Mouse (Mus musculus): ENCODE data around the gene Sel1l.

Sel1l gene

GRCm38 (mm10) chr12:91807761-91808160, 41.2 kb downstream of the Sel1l start:
- no peaks in the 10 kb centered on the region for H3K27me3 ChIP-seq (ENCODE audit: insufficient read depth, low read length)
- no peak for TF ChIP-seq CTCF (conservative IDR thresholded peaks at IDR 0.05; ENCODE audit: low read length)
- TF ChIP-seq POU5F1 (IDR thresholded peaks at IDR 0.05; ENCODE audit: borderline replicate concordance, low read length) = no peak
- TF ChIP-seq NANOG (IDR thresholded peaks at IDR 0.05; ENCODE audit: borderline replicate concordance, low read length) = no peak
- no peak overlapping the region for H3K4me3 ChIP-seq (replicated peaks; ENCODE audit: low read length)
- peaks cover 46% of the 10 kb centered on the region for H3K36me3 ChIP-seq (ENCODE audit: insufficient read depth, low read length)
- H3K4me1 ChIP-seq (replicated peaks; ENCODE audit: low read depth, low read length) = peaks cover 3% of the 10 kb centered on the region; the same call in 1 of the 2 replicates
- no peaks in the 10 kb centered on the region for H3K9me3 ChIP-seq (ENCODE audit: low read length)

- Histone ChIP-seq H3K4me3 (replicated peaks; ENCODE audit: low read length) (no peak overlapping the region), H3K36me3 (ENCODE audit: insufficient read depth, low read length) (peaks cover 39% of the 10 kb centered on the region), H3K4me1 (replicated peaks; ENCODE audit: low read depth, low read length) (peaks cover 3% of the 10 kb centered on the region; the same call in 1 of the 2 replicates), H3K27me3 (ENCODE audit: insufficient read depth, low read length) (no peaks in the 10 kb centered on the region), H3K9me3 (ENCODE audit: low read length) (no peaks in the 10 kb centered on the region)
- TF ChIP-seq POU5F1 (IDR thresholded peaks at IDR 0.05; ENCODE audit: borderline replicate concordance, low read length) = no peak
- no peak for TF ChIP-seq NANOG (IDR thresholded peaks at IDR 0.05; ENCODE audit: borderline replicate concordance, low read length)
These were observed 41.9 kb downstream of the Sel1l start for GRCm38 (mm10) chr12:91807095-91807494.

DNA sequence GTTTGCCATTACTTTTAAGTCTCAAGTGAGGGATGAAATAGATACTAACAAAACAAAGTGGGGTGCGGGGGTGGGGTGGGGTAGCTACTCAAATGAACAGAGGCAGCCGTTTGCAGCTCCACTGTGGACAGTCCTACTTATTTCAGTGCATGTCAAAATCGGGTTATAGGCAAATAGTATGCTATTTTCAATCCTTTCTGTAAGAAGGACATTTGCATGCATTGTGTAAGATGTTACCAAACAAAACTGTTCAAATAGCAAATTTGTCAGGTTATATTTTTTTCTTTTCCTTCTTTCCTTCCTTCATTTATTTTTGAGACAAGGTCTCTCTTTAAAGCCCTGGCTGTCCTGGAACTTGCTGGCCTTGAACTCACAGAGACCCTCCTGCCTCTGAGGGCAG, 44.7 kb downstream of the Sel1l start:
- no peaks in the 10 kb centered on the region for H3K27me3 ChIP-seq (ENCODE audit: insufficient read depth, low read length)
- TF ChIP-seq CTCF (conservative IDR thresholded peaks at IDR 0.05; ENCODE audit: low read length) (no peak), NANOG (IDR thresholded peaks at IDR 0.05; ENCODE audit: borderline replicate concordance, low read length) (no peak), POU5F1 (IDR thresholded peaks at IDR 0.05; ENCODE audit: borderline replicate concordance, low read length) (no peak)
- H3K9me3 ChIP-seq (ENCODE audit: low read length) = no peaks in the 10 kb centered on the region
- H3K36me3 ChIP-seq (ENCODE audit: insufficient read depth, low read length) = peaks cover 11% of the 10 kb centered on the region
- peaks cover 4% of the 10 kb centered on the region for H3K4me1 ChIP-seq (replicated peaks; ENCODE audit: low read depth, low read length)
- H3K4me3 ChIP-seq (replicated peaks; ENCODE audit: low read length) = no peak overlapping the region

DNA sequence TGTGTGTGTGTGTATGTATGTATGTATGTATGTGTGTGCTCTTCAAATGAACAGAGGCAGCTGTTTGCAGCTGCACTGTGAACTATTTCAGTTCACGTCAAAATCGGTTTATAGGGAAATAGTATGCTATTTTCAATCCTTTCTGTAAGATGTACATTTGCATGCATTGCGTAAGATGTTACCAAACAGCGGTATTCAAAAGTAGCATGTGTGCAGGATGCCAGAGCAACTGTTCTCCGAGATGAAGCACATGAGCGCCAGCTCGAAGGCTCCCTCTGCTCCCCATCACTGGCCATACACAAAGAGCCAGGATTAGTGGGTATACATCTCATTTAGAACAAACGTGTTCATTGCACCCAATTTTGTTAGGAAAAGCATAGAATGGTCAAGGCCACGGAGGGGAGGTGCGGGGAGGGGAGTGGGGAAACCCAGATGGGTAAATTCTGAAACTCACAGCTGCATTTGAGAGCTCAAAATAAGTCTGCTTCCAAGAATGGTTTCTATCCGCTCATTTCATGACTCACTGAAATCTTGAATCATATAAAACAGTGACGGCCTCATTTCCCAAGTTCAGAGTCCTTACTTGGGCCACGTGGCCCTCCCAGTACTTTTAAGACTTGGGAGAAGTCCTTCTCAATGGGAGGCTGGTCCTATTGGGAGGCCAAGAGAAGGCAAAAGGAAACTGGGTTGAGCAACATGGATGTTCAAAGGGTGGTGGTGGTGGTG, 45.6 kb downstream of the Sel1l start:
- Histone ChIP-seq H3K4me1 (replicated peaks; ENCODE audit: low read depth, low read length) (peaks cover 4% of the 10 kb centered on the region), H3K36me3 (ENCODE audit: insufficient read depth, low read length) (peaks cover 2% of the 10 kb centered on the region), H3K4me3 (replicated peaks; ENCODE audit: low read length) (no peak overlapping the region), H3K9me3 (ENCODE audit: low read length) (peaks cover 4% of the 10 kb centered on the region; the same call in 1 of the 2 replicates), H3K27me3 (ENCODE audit: insufficient read depth, low read length) (no peaks in the 10 kb centered on the region)
- TF ChIP-seq NANOG (IDR thresholded peaks at IDR 0.05; ENCODE audit: borderline replicate concordance, low read length) (no peak), POU5F1 (IDR thresholded peaks at IDR 0.05; ENCODE audit: borderline replicate concordance, low read length) (no peak), CTCF (conservative IDR thresholded peaks at IDR 0.05; ENCODE audit: low read length) (no peak)

DNA sequence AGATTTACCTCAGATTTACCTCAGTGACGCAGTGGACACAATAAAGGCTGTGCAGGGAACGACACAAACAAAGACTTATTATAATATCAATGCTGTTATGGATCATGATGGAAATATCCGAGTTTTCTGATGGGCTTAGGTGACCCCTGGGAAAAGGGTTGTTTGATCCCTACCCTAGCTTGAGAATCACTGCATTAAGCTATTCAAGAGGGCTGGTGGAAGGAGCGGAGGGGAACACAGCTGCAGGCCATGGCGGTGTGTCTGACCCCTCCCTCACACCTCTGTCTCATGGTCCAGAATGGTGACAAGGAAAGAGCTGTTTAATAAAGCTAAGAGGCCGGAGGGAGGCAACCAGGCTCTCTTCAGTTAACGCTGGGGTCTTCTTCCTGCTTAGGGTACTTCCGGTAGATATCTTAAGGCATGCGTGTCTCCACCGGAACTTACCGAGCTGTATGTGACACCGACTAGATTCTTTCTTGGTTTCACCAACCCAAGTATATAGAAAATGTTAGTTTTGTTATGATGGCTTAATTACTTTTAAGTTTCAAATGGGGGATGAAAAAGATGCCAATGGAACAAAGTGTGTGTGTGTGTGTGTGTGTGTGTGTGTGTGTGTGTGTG, 46.3 kb downstream of the Sel1l start:
- Histone ChIP-seq H3K4me3 (replicated peaks; ENCODE audit: low read length) (no peak overlapping the region), H3K27me3 (ENCODE audit: insufficient read depth, low read length) (no peaks in the 10 kb centered on the region), H3K36me3 (ENCODE audit: insufficient read depth, low read length) (no peaks in the 10 kb centered on the region), H3K4me1 (replicated peaks; ENCODE audit: low read depth, low read length) (peaks cover 4% of the 10 kb centered on the region), H3K9me3 (ENCODE audit: low read length) (peaks cover 4% of the 10 kb centered on the region; the same call in 1 of the 2 replicates)
- TF ChIP-seq NANOG (IDR thresholded peaks at IDR 0.05; ENCODE audit: borderline replicate concordance, low read length) = no peak
- TF ChIP-seq CTCF (conservative IDR thresholded peaks at IDR 0.05; ENCODE audit: low read length) = no peak
- no peak for TF ChIP-seq POU5F1 (IDR thresholded peaks at IDR 0.05; ENCODE audit: borderline replicate concordance, low read length)

- TF ChIP-seq NANOG (IDR thresholded peaks at IDR 0.05; ENCODE audit: borderline replicate concordance, low read length) = no peak
- TF ChIP-seq POU5F1 (IDR thresholded peaks at IDR 0.05; ENCODE audit: borderline replicate concordance, low read length) = no peak
- no peak for TF ChIP-seq CTCF (conservative IDR thresholded peaks at IDR 0.05; ENCODE audit: low read length)
- H3K27me3 ChIP-seq (ENCODE audit: insufficient read depth, low read length) = no peaks in the 10 kb centered on the region
- no peak overlapping the region for H3K4me3 ChIP-seq (replicated peaks; ENCODE audit: low read length)
- no peaks in the 10 kb centered on the region for H3K36me3 ChIP-seq (ENCODE audit: insufficient read depth, low read length)
- peaks cover 7% of the 10 kb centered on the region for H3K4me1 ChIP-seq (replicated peaks; ENCODE audit: low read depth, low read length)
- peaks cover 4% of the 10 kb centered on the region; the same call in 1 of the 2 replicates for H3K9me3 ChIP-seq (ENCODE audit: low read length)
These were observed 48.0 kb downstream of the Sel1l start for GRCm38 (mm10) chr12:91800861-91801385.

DNA sequence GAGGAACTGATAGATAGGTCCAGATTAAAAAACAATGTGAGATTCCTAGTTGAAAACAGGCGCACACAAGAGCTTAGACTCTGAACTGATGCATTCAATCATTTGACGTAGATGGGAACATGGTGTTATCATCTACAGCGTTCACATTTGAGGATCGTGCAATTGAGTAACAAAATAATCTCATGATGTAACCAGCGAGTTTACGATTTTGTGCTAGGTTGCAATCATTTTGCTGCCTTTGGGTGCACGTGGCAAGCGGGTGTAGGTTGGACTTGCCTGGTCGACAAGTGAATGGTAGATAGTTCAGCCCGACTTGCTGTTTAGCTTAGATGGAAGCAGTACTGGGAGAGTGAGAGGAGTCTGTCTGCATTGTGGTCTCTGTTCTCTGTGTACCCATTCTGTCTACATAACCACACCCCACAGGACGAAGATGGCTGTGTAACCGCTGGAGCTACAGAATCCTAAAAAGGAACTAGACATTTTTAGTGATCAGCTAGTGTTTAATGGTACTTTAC, 49.1 kb downstream of the Sel1l start:
- TF ChIP-seq POU5F1 (IDR thresholded peaks at IDR 0.05; ENCODE audit: borderline replicate concordance, low read length) (no peak), CTCF (conservative IDR thresholded peaks at IDR 0.05; ENCODE audit: low read length) (no peak), NANOG (IDR thresholded peaks at IDR 0.05; ENCODE audit: borderline replicate concordance, low read length) (no peak)
- Histone ChIP-seq H3K36me3 (ENCODE audit: insufficient read depth, low read length) (no peaks in the 10 kb centered on the region), H3K9me3 (ENCODE audit: low read length) (peaks cover 4% of the 10 kb centered on the region; the same call in 1 of the 2 replicates), H3K27me3 (ENCODE audit: insufficient read depth, low read length) (no peaks in the 10 kb centered on the region), H3K4me1 (replicated peaks; ENCODE audit: low read depth, low read length) (peaks cover 7% of the 10 kb centered on the region), H3K4me3 (replicated peaks; ENCODE audit: low read length) (no peak overlapping the region)

GRCm38 (mm10) chr12:91799379-91799773, 49.6 kb downstream of the Sel1l start:
- Histone ChIP-seq H3K4me3 (replicated peaks; ENCODE audit: low read length) (no peak overlapping the region), H3K36me3 (ENCODE audit: insufficient read depth, low read length) (no peaks in the 10 kb centered on the region), H3K4me1 (replicated peaks; ENCODE audit: low read depth, low read length) (peaks cover 7% of the 10 kb centered on the region), H3K27me3 (ENCODE audit: insufficient read depth, low read length) (no peaks in the 10 kb centered on the region), H3K9me3 (ENCODE audit: low read length) (peaks cover 4% of the 10 kb centered on the region; the same call in 1 of the 2 replicates)
- TF ChIP-seq NANOG (IDR thresholded peaks at IDR 0.05; ENCODE audit: borderline replicate concordance, low read length) (no peak), CTCF (conservative IDR thresholded peaks at IDR 0.05; ENCODE audit: low read length) (peak; percentile 85)
